Mouse (Mus musculus): Measurements from ENCODE around the gene Zfp53. TPM values are rescaled to one million over a fixed set of nuclear protein-coding genes. Genes with fewer than 3 reads are reported as not detected.
A peak's percentile ranks its signal among the peaks of the same experiment; 100 is the strongest.

Gene Zfp53
- total and polyA plus RNA-seq, 3 experiments = 1.8 to 2.2 TPM; not detected in 1

DNA sequence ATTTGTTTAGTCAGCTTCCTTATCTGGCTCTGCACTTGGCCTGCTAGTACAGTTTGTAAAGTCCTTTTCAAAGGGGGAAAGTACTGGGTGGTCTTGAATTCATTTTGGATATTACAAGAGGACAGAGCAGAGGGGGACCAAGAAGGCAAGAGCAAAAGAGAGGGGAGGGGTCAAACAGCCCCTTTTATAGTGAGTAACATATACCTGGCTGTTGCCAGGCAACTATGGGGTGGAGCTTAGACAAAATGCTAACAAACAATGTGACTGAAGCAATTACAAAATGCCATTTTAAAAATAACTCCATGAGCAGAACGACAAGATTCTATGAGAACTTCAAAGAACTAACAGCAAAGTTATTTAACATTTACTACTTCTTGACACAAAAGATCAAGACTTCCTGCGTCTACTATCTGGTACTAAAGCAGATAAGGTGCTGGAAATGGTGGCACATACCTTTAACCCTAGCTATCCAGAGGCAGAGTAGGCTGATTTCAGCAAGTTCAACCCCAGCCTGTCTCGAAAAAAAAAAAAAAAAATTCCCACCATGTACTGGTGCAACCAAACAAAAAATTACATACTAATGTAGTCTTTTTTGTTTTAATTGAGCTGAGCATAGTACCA, 16.7 kb upstream of the Zfp53 start:
- no peaks in the 10 kb centered on the region for H3K79me2 ChIP-seq (ENCODE audit: control insufficient read depth, insufficient read depth, low read length, poor library complexity)
- H3K4me3 ChIP-seq (ENCODE audit: control insufficient read depth in 1 of 2, insufficient read depth in 1 of 2, low read depth in 2 of 2, low read length in 2 of 2) = no peak overlapping the region
- no peak for TF ChIP-seq HCFC1 (IDR thresholded peaks at IDR 0.05; ENCODE audit: low read depth, low read length)
- no peak for TF ChIP-seq JUND (IDR thresholded peaks at IDR 0.05; ENCODE audit: low read depth, low read length)
- no peak for TF ChIP-seq UBTF (IDR thresholded peaks at IDR 0.05; ENCODE audit: borderline replicate concordance, insufficient read depth, low read depth, low read length)
- no peak for TF ChIP-seq NRF1 (IDR thresholded peaks at IDR 0.05; ENCODE audit: insufficient read depth, low read depth, low read length, poor library complexity, severe bottlenecking)
- no peak for TF ChIP-seq BHLHE40 (IDR thresholded peaks at IDR 0.05; ENCODE audit: borderline replicate concordance, low read depth, low read length)
- TF ChIP-seq TBP (IDR thresholded peaks at IDR 0.05; ENCODE audit: low read depth, low read length) = no peak
- TF ChIP-seq EP300 (IDR thresholded peaks at IDR 0.05; ENCODE audit: low read depth in 1 of 2, low read length in 2 of 2) = 0 out of 4 replicates have a peak, but pooled peaks of 1 of the 2 experiments have one; percentile 8
- TF ChIP-seq GABPA (IDR thresholded peaks at IDR 0.05; ENCODE audit: low read depth, low read length) = no peak
- TF ChIP-seq ETS1 (IDR thresholded peaks at IDR 0.05; ENCODE audit: low read depth, low read length) = 0 out of 2 replicates have a peak, but pooled peaks have one; percentile 14
- no peak for TF ChIP-seq CHD1 (IDR thresholded peaks at IDR 0.05; ENCODE audit: low read depth, low read length)
- TF ChIP-seq POLR2AphosphoS2 (IDR thresholded peaks at IDR 0.05; ENCODE audit: low read length) = no peak
- TF ChIP-seq ZC3H11A (IDR thresholded peaks at IDR 0.05; ENCODE audit: low read depth, low read length) = no peak
- no peak for TF ChIP-seq E2F4 (IDR thresholded peaks at IDR 0.05; ENCODE audit: borderline replicate concordance, low read depth, low read length)
- TF ChIP-seq SMC3 (IDR thresholded peaks at IDR 0.05; ENCODE audit: low read depth, low read length) = no peak
- TF ChIP-seq TAL1 (IDR thresholded peaks at IDR 0.05; ENCODE audit: low read length) = peak; percentile 39; the same call in 1 of the 2 replicates
- TF ChIP-seq GATA1 (IDR thresholded peaks at IDR 0.05; ENCODE audit: low read depth, low read length) = peak; percentile 62
- no peak for TF ChIP-seq SIN3A (IDR thresholded peaks at IDR 0.05; ENCODE audit: low read length)
- no peak for TF ChIP-seq POLR2AphosphoS5 (IDR thresholded peaks at IDR 0.05; ENCODE audit: borderline replicate concordance, low read depth, low read length)
- no peak for TF ChIP-seq CTCF (IDR thresholded peaks at IDR 0.05 in 2 of 3, conservative IDR thresholded peaks at IDR 0.05 in 1 of 3; ENCODE audit: control insufficient read depth in 1 of 3, insufficient read depth in 1 of 3, low read depth in 2 of 3, low read length in 3 of 3, poor library complexity in 1 of 3, severe bottlenecking in 1 of 3)
- no peak for TF ChIP-seq MAX (IDR thresholded peaks at IDR 0.05; ENCODE audit: low read length)
- TF ChIP-seq KAT2A (conservative IDR thresholded peaks at IDR 0.05; ENCODE audit: low read depth, low read length) = no peak
- TF ChIP-seq ELF1 (IDR thresholded peaks at IDR 0.05; ENCODE audit: low read depth, low read length) = no peak
- no peak for TF ChIP-seq MXI1 (IDR thresholded peaks at IDR 0.05; ENCODE audit: low read depth, low read length)
- TF ChIP-seq CHD2 (IDR thresholded peaks at IDR 0.05; ENCODE audit: low read length) = no peak
- TF ChIP-seq MYC (IDR thresholded peaks at IDR 0.05; ENCODE audit: low read depth, low read length) = no peak
- 0 out of 2 replicates have a peak, but pooled peaks have one; percentile 5 for TF ChIP-seq TCF12 (IDR thresholded peaks at IDR 0.05; ENCODE audit: low read depth, low read length)
- TF ChIP-seq ZMIZ1 (IDR thresholded peaks at IDR 0.05; ENCODE audit: low read depth, low read length) = no peak
- TF ChIP-seq ZKSCAN1 (IDR thresholded peaks at IDR 0.05; ENCODE audit: low read depth, low read length) = no peak
- no peak for TF ChIP-seq ZNF384 (IDR thresholded peaks at IDR 0.05; ENCODE audit: low read depth, low read length)
- no peak for TF ChIP-seq POLR2A (IDR thresholded peaks at IDR 0.05; ENCODE audit: control insufficient read depth in 1 of 2, insufficient read depth in 1 of 2, low read depth in 1 of 2, low read length in 2 of 2, poor library complexity in 1 of 2)
- no peak for TF ChIP-seq MAZ (IDR thresholded peaks at IDR 0.05; ENCODE audit: low read depth, low read length)
- TF ChIP-seq MYB (IDR thresholded peaks at IDR 0.05; ENCODE audit: low read depth, low read length) = no peak
- no peak for TF ChIP-seq MAFK (IDR thresholded peaks at IDR 0.05; ENCODE audit: borderline replicate concordance, low read depth, low read length)
- no peak for TF ChIP-seq USF1 (IDR thresholded peaks at IDR 0.05; ENCODE audit: low read depth, low read length)
- TF ChIP-seq MEF2A (IDR thresholded peaks at IDR 0.05; ENCODE audit: extremely low read depth, insufficient replicate concordance, low read depth, low read length, poor library complexity, severe bottlenecking) = no peak
- peak overlapping the region; percentile 23; the same call in 1 of the 2 replicates for H3K27ac ChIP-seq (ENCODE audit: control insufficient read depth, low read depth, low read length)
- no peaks in the 10 kb centered on the region for H3K27me3 ChIP-seq (ENCODE audit: control insufficient read depth in 1 of 2, insufficient read depth in 2 of 2, low read length in 2 of 2)
- no peak overlapping the region for H3K9ac ChIP-seq (ENCODE audit: control insufficient read depth, low read depth, low read length, poor library complexity, severe bottlenecking)
- H3K36me3 ChIP-seq (ENCODE audit: control insufficient read depth in 1 of 2, insufficient read depth in 2 of 2, low read length in 2 of 2) = peaks cover 0 to 17% of the 10 kb centered on the region in 2 experiments; a peak in 2 of 4 replicates
- DNase-seq (ENCODE audit: low read depth, low spot score) = peak; percentile 27
- H3K4me1 ChIP-seq (ENCODE audit: control insufficient read depth in 1 of 2, insufficient read depth in 2 of 2, low read length in 2 of 2) = peaks cover 10 to 19% of the 10 kb centered on the region in 2 experiments
- no peaks in the 10 kb centered on the region for H3K9me3 ChIP-seq (replicated peaks; ENCODE audit: insufficient read depth, low read length)

All from MEL (cell line).